Mouse (Mus musculus): ENCODE data around the gene Galk1. TPM values are rescaled to one million over a fixed set of nuclear protein-coding genes. Genes with fewer than 3 reads are reported as not detected.
"Not testable (repeated sequence)": the region's sequence is repeated elsewhere in the genome, so short reads cannot be mapped to it uniquely, and the experiment has no call there.

Gene Galk1
- total RNA-seq, 2 experiments from 2014 or later = 7.2 to 11.3 TPM

- DNase-seq = not testable (repeated sequence)
Measured at GRCm38 (mm10) chr11:116018867-116019266, 6.3 kb upstream of the Galk1 start.

GRCm38 (mm10) chr11:116018106-116018505, 5.6 kb upstream of the Galk1 start:
- intact Hi-C loops (cut with DNase I; ENCODE audit: low total_unique reads) = no loop called here

More at GRCm38 (mm10) chr11:116018867-116019266, 6.3 kb upstream of the Galk1 start:
- intact Hi-C loops (cut with DNase I; ENCODE audit: low total_unique reads) = not testable (repeated sequence)

DNA sequence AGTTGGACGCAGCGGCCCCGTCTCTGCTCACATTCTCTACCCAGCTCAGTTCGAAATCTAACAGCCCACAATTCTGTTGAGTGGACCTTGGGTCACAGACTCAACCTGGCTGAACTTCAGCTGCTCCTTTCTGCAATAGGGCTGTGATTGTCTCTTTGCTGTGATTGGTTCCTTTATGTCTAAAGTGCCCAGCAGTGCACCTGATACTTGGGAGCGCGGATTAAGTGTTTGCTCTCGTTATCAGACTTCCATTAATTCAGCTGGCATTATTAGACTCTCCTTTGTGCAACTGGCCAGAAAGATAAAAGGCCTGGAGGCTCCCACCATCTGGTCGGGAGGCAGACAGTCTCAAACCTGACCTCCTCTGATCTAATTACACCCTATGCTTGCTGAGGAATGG, 2.3 kb upstream of the Galk1 start:
- DNase-seq = no peak
- intact Hi-C loops (cut with DNase I; ENCODE audit: low total_unique reads) = no loop called here

More at GRCm38 (mm10) chr11:116018106-116018505, 5.6 kb upstream of the Galk1 start:
- no peak for DNase-seq

DNA sequence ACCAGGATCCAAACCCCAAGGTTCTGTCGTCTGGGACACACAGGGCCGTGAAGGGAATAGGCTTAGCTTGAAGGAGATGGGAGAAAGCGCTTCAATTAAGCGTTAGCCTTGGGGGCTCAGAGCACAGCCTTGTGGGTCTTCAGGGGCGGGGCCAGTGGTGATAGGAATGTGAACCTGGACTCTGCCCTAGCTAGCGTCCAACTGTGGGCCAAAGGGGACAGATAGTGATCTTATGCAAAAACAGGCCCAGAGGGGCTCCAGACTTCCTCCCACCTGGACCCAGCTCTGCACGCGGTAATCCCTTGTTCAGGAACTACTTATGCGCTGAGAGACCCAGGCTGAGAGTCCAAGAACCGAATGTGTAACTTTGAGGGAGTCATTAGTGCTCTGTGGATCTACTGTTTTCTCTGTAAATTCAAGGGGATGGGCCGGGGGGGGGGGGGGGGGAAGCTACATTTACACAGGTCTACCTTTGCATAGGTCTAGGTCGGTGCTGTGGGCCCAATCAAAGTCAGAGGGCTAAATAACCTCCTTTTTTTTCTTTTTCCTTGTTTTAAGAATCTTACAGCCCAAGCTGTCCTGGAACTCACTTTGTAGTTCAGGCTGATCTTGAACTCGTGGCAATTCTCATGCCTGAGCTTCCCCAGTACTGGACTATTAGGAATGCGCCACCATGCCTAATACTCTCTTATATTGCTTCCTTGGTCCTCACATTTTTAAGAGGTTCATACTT, 824 bp downstream of the Galk1 start:
- no peak for DNase-seq
- intact Hi-C loops (cut with DNase I; ENCODE audit: low total_unique reads) = no loop called here

DNA sequence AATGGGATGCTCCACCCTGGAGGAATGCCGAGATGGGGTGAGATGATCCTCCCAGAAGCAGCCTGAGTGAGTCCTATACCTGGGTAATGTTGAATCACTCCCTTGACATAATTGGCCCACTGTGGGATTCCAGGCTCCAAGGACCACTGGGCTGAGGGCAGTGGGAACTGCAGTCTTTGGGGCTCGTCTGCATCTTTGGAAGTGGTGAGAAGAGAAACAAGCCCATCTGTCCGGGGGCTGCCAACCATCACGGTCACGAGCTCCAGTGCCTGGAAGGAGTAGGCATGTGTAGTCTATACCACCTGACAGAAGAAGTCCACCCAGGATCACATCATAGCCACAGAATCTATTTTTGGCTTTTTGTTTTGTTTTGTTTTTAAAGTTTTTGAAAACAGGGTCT, 1.6 kb downstream of the Galk1 start:
- no peak for DNase-seq
- intact Hi-C loops (cut with DNase I; ENCODE audit: low total_unique reads) = no loop called here

DNA sequence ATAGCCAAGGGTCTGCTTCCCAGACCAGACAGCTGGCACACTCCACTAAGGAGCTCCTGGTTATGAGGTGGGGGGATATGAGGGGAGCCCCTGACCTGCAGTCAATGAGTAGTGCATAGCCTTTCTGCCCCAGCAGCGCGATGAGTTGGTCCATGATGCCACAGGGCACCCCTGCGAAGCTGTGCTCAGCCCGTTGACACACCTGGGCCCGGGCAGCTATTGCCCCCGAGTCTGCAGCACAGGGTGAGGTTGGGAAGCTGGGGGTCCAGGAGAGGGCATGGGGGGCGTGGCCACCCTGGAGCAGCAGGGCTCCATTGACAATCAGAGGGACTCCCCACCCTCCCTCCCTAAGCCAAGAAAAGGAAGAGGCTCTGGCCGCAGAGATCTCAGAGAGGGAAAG, 2.4 kb downstream of the Galk1 start:
- no peak for DNase-seq
- intact Hi-C loops (cut with DNase I; ENCODE audit: low total_unique reads) = no loop called here

- intact Hi-C loops (cut with DNase I; ENCODE audit: low total_unique reads) = no loop called here
- no peak for DNase-seq
Measured at GRCm38 (mm10) chr11:116009661-116010060, 2.9 kb downstream of the Galk1 start.

GRCm38 (mm10) chr11:116008832-116009375, 3.6 kb downstream of the Galk1 start:
- intact Hi-C loops (cut with DNase I; ENCODE audit: low total_unique reads) = no loop called here
- no peak for DNase-seq

DNA sequence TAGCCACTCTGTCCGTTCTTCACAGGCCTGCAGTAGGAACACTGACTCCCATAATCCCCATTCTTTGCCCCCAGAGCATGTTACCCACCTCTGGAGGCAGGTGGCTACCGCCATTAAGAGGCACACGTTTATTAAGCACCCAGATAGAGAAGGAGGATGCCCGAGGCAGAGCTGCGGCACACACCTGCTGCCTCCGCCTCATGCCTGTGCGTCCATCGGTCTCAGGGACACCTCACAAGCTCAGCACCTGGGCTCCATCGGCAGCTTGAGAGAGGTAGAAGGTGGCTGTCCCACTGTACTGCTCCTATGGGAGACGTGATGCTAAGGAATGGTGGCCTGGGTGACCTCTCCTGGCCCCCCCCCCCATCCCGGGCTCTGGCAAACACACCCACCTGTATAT, 4.1 kb downstream of the Galk1 start:
- intact Hi-C loops (cut with DNase I; ENCODE audit: low total_unique reads) = no loop called here
- DNase-seq = no peak

- intact Hi-C loops (cut with DNase I; ENCODE audit: low total_unique reads) = no loop called here
- no peak for DNase-seq
Measured at GRCm38 (mm10) chr11:116007095-116007850, 5.2 kb downstream of the Galk1 start.

DNA sequence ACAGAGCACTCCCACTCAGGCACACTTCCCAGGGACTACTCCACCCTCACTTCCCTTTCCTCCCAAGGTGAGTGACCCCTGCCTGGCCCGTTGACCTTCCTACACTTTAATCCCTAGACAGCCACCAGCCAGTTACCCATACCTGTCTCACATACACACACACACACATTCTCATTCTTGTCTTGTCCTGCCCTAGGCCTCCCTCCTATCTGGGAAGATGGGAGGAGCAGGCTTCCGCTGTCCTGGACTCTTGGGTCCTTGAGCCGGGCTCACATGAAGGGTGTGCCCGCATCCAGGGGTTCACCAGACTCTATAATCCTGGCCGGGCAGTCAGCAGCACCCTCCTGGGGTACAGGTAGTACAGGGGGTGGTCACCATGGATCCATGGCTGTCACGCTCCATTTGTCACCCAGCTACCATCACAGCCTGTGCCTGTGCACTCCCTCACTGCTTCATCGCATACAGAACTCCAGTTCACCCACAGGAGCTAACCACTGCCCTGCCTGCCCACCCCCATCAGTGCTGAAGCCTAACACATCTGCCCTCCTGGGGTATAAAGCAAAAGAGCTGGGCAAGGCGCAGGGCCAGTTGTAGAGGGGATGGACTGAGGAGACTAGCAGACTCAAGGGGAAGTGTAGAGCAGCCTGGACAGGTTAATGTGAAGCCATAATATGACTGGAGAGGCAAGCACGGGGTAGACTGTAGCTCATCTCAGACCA, 6.7 kb downstream of the Galk1 start:
- intact Hi-C loops (cut with DNase I; ENCODE audit: low total_unique reads) = no loop called here
- DNase-seq = no peak

- DNase-seq = peak; percentile 87
- intact Hi-C loops (cut with DNase I; ENCODE audit: low total_unique reads) = no loop called here
Measured at GRCm38 (mm10) chr11:116004840-116005700, 7.4 kb downstream of the Galk1 start.

- intact Hi-C loops (cut with DNase I; ENCODE audit: low total_unique reads) = no loop called here
- DNase-seq = no peak
Measured at GRCm38 (mm10) chr11:116004186-116004823, 8.2 kb downstream of the Galk1 start.

DNA sequence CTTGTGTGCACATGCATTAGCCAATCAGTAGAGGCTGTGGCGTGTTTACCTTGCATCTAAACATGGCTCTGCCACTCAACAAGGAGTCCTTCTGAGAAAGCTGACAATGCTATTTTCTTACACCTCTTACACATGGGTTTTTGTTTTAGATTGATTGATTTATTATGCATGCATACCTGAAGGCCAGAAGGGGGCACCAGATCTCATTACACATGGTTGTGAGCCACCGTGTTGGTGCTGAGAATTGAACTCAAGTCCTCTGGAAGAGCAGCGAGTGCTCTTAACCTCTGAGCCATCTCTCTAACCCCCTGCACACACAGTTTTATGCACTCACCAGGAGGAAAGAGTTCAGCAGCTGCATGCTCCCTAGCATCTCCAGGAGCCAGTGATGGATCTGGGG, 9.6 kb downstream of the Galk1 start:
- intact Hi-C loops (cut with DNase I; ENCODE audit: low total_unique reads) = no loop called here
- DNase-seq = no peak

- intact Hi-C loops (cut with DNase I; ENCODE audit: low total_unique reads) = loop anchor here (2.0 kb wide), 1 partner anchor 63 kb away; no protein-coding TSS in a partner anchor
- DNase-seq = no peak
Measured at GRCm38 (mm10) chr11:116001725-116002124, 10.8 kb downstream of the Galk1 start.

DNA sequence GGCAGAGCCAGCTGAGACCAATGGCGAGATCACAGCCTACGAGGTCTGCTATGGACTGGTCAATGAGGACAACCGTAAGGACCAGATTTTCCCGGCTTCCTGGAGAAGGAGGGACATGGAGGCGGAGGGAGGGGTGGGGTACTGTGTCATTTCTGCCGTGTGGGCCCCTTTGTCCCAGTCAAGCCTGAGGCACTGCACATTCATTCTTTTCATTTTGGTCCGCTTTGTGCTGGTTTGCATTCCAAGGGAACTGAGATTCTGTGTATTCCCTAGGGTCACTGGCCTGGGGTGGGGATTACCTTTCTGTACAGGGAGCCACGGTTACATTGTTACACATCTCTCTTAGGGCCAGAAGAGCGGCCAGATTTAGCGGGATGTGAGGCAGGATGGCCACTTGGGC, 11.9 kb downstream of the Galk1 start:
- intact Hi-C loops (cut with DNase I; ENCODE audit: low total_unique reads) = loop anchor here (2.0 kb wide), 1 partner anchor 62 kb away; no protein-coding TSS in a partner anchor
- DNase-seq = no peak

- intact Hi-C loops (cut with DNase I; ENCODE audit: low total_unique reads) = loop anchor here (2.0 kb wide), 1 partner anchor 61 kb away; no protein-coding TSS in a partner anchor
- DNase-seq = peak; percentile 74
Measured at GRCm38 (mm10) chr11:115999538-116000143, 12.9 kb downstream of the Galk1 start.

- no peak for DNase-seq
- intact Hi-C loops (cut with DNase I; ENCODE audit: low total_unique reads) = no loop called here
Measured at GRCm38 (mm10) chr11:115999027-115999426, 13.5 kb downstream of the Galk1 start.
